Mouse (Mus musculus) midbrain, embryonic 11.5 days (tissue): ENCODE data around the gene Susd1. TPM values are rescaled to one million over a fixed set of nuclear protein-coding genes. Genes with fewer than 3 reads are reported as not detected.

ENCODE experiments used
- ATAC-seq: fragments of 200-750 bp; cut with Nextera tagmentation; 2 replicates; pipeline ENCODE4 v1.8.0; 2017; ENCODE audit warnings: moderate TSS enrichment, moderate library complexity; ENCODE audit not compliant: low FRiP score
- DNase-seq: peaks from one replicate; pipeline ENCODE4 v3.0.0; 2015; ENCODE audit warnings: low spot score; ENCODE audit errors: missing footprints
- H3K27ac ChIP-seq: fragments of 300-500 bp; sonication (generic); 2 replicates; pipeline ENCODE4 v1.5.1; 2014; ENCODE audit warnings: low read depth, low read length
- H3K27me3 ChIP-seq: fragments of 300-500 bp; sonication (generic); 2 replicates; pipeline ENCODE4 v1.6.1; 2014; ENCODE audit warnings: mild to moderate bottlenecking, low read length, moderate library complexity, mixed read lengths; ENCODE audit not compliant: control insufficient read depth, insufficient read depth
- H3K36me3 ChIP-seq: fragments of 300-500 bp; sonication (generic); 2 replicates; pipeline ENCODE4 v1.6.1; 2014; ENCODE audit warnings: mild to moderate bottlenecking, low read length, moderate library complexity, mixed read lengths; ENCODE audit not compliant: control insufficient read depth, insufficient read depth
- H3K4me1 ChIP-seq: fragments of 300-500 bp; sonication (generic); 2 replicates; pipeline ENCODE4 v1.6.1; 2014; ENCODE audit warnings: low read length; ENCODE audit not compliant: control insufficient read depth, insufficient read depth
- H3K4me2 ChIP-seq: fragments of 300-500 bp; sonication (generic); 2 replicates; pipeline ENCODE4 v1.6.1; 2014; ENCODE audit warnings: mild to moderate bottlenecking, moderate library complexity
- H3K4me3 ChIP-seq: fragments of 300-500 bp; sonication (generic); 2 replicates; pipeline ENCODE4 v1.5.1; 2014; ENCODE audit warnings: low read depth, low read length
- H3K9ac ChIP-seq: fragments of 300-500 bp; sonication (generic); 2 replicates; pipeline ENCODE4 v1.6.1; 2014; ENCODE audit warnings: low read length
- H3K9me3 ChIP-seq: fragments of 300-500 bp; sonication (generic); 2 replicates; pipeline ENCODE4 v1.6.1; 2016; ENCODE audit warnings: low read length; ENCODE audit not compliant: control insufficient read depth
- WGBS: fragments of 180-500 bp; shearing (Covaris S2); extraction: QIAGEN DNeasy Blood & Tissue Kit; methylation state at CpG from one replicate; pipeline ENCODE4 v1.1.7; 2014; 5-methylcytosine and 5-hydroxymethylcytosine counted together
- polyA plus RNA-seq: library from polyadenylated mRNA; unstranded; fragments of >200 nt; fragmentation: Nextera tagmentation; extraction: Ambion mirVana; gene quantifications from 2 replicates; pipeline ENCODE4 v1.2.1, GENCODE M21; 2014

The Susd1 gene
- polyA plus RNA-seq, 1 experiment from 2014 or later: 1.0 TPM

- 66% methylated on average over 4 of the region's 4 CpGs for WGBS
Measured at GRCm38 (mm10) chr4:59399343-59399742, 39.1 kb downstream of the Susd1 start.

DNA sequence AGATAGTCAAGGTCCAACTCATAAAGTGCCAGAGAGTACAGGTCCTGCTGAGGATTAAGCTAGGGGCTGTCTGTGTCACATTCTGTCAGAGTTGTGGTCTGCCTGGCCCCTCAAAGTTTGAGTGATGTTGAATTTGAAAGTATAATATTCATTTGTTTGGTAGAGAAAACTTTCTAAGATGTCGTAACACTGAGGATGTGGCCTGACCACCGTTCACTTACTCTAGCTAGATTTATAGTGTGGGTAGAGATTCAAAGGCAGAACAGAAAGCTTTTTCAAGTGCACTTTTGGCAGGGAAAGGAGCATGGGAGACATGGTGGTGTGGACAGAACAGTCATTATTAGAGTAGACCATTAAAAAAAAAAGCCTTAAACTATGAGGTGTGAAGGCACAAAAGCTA is 42.9 kb downstream of the Susd1 start:
- DNase-seq (no peak), ATAC-seq (no peak)
- no peaks in the 10 kb centered on the region for H3K27me3 ChIP-seq
- 96% methylated on average over 2 of the region's 2 CpGs for WGBS
- no peak overlapping the region for H3K4me3 ChIP-seq
- no peaks in the 10 kb centered on the region for H3K9me3 ChIP-seq
- H3K36me3 ChIP-seq: no peaks in the 10 kb centered on the region
- H3K4me1 ChIP-seq: no peaks in the 10 kb centered on the region
- no peak overlapping the region for H3K9ac ChIP-seq
- H3K4me2 ChIP-seq: no peak overlapping the region
- H3K27ac ChIP-seq: no peak overlapping the region

More at GRCm38 (mm10) chr4:59399343-59399742, 39.1 kb downstream of the Susd1 start:
- ATAC-seq (no peak), DNase-seq (no peak)
- Histone ChIP-seq H3K27ac (no peak overlapping the region), H3K36me3 (no peaks in the 10 kb centered on the region), H3K9ac (no peak overlapping the region), H3K4me1 (no peaks in the 10 kb centered on the region), H3K4me3 (no peak overlapping the region), H3K4me2 (no peak overlapping the region), H3K27me3 (no peaks in the 10 kb centered on the region), H3K9me3 (no peaks in the 10 kb centered on the region)

GRCm38 (mm10) chr4:59394155-59394554 is 44.3 kb downstream of the Susd1 start:
- Histone ChIP-seq H3K27ac (no peak overlapping the region), H3K27me3 (no peaks in the 10 kb centered on the region), H3K36me3 (no peaks in the 10 kb centered on the region), H3K4me3 (no peak overlapping the region), H3K9ac (no peak overlapping the region), H3K9me3 (no peaks in the 10 kb centered on the region), H3K4me1 (no peaks in the 10 kb centered on the region), H3K4me2 (no peak overlapping the region)
- ATAC-seq (no peak), DNase-seq (no peak)
- WGBS: 95% methylated on average over 2 of the region's 2 CpGs

GRCm38 (mm10) chr4:59388447-59389030 is 49.9 kb downstream of the Susd1 start:
- peak; percentile 67 for ATAC-seq
- Histone ChIP-seq H3K4me3 (no peak overlapping the region), H3K4me2 (peak overlapping the region; percentile 19; the same call in 1 of the 2 replicates)

GRCm38 (mm10) chr4:59387387-59388210 is 50.8 kb downstream of the Susd1 start:
- WGBS: 77% methylated on average over 13 of the region's 13 CpGs
- no peak for ATAC-seq
- H3K27me3 ChIP-seq: no peaks in the 10 kb centered on the region
- no peaks in the 10 kb centered on the region for H3K9me3 ChIP-seq
- H3K36me3 ChIP-seq: no peaks in the 10 kb centered on the region
- no peak for DNase-seq
- H3K9ac ChIP-seq: no peak overlapping the region
- H3K27ac ChIP-seq: no peak overlapping the region
- H3K4me3 ChIP-seq: no peak overlapping the region
- no peak overlapping the region for H3K4me2 ChIP-seq
- H3K4me1 ChIP-seq: peaks cover 6% of the 10 kb centered on the region

More at GRCm38 (mm10) chr4:59388447-59389030, 49.9 kb downstream of the Susd1 start:
- Histone ChIP-seq H3K9ac (peak overlapping the region; percentile 9; the same call in 1 of the 2 replicates), H3K9me3 (no peaks in the 10 kb centered on the region), H3K36me3 (no peaks in the 10 kb centered on the region), H3K27me3 (no peaks in the 10 kb centered on the region), H3K27ac (no peak overlapping the region), H3K4me1 (peaks cover 6% of the 10 kb centered on the region)
- WGBS: 37% methylated on average over 13 of the region's 13 CpGs
- DNase-seq: peak; percentile 88

DNA sequence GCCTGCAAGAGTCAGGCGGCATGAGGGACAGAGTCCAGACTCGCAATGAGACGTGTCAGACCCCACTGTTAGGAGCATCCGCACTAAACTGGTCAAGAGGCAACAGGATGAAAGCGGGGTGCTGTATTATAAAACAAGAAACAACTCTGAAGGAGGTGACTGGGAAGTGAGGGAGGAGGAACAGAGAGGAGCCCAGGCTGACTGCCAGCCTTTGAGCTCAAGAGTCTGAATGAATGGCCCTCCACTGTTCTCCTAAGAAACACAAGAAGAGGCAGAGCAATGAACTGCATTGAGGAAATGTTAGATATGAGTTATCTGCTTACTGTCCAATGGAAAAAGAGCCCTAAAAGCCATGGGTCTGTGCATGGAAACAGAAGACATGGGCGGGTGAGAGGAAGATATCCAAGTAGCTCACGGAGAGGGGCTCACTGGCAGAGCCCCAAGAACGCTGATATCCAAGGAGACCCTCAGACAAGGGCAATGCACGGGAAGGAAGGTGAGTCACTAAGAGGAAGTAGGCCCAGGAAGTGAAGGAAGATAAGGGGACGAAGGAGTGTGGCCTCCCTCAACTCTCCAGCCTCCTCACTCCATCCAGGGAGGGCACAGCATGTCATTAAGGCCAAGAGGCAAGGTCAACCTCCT is 53.1 kb downstream of the Susd1 start:
- no peak for ATAC-seq
- Histone ChIP-seq H3K4me2 (no peak overlapping the region), H3K4me1 (peaks cover 6% of the 10 kb centered on the region), H3K27ac (no peak overlapping the region), H3K27me3 (no peaks in the 10 kb centered on the region), H3K9me3 (no peaks in the 10 kb centered on the region), H3K9ac (no peak overlapping the region), H3K4me3 (no peak overlapping the region), H3K36me3 (no peaks in the 10 kb centered on the region)
- DNase-seq: no peak
- 89% methylated on average over 10 of the region's 10 CpGs for WGBS

- H3K4me1 ChIP-seq: peaks cover 5% of the 10 kb centered on the region
- DNase-seq (no peak), ATAC-seq (no peak)
- no peaks in the 10 kb centered on the region for H3K36me3 ChIP-seq
- no peak overlapping the region for H3K4me3 ChIP-seq
- WGBS: 85% methylated on average over 3 of the region's 3 CpGs
- no peaks in the 10 kb centered on the region for H3K27me3 ChIP-seq
- H3K27ac ChIP-seq: no peak overlapping the region
- no peak overlapping the region for H3K4me2 ChIP-seq
- H3K9ac ChIP-seq: no peak overlapping the region
- no peaks in the 10 kb centered on the region for H3K9me3 ChIP-seq
Measured at GRCm38 (mm10) chr4:59383791-59384190, 54.6 kb downstream of the Susd1 start.

GRCm38 (mm10) chr4:59382131-59382530 is 56.3 kb downstream of the Susd1 start:
- Histone ChIP-seq H3K9ac (peak overlapping the region; percentile 37), H3K27ac (no peak overlapping the region), H3K4me1 (no peaks in the 10 kb centered on the region), H3K36me3 (no peaks in the 10 kb centered on the region), H3K4me3 (no peak overlapping the region; the same call in 1 of the 2 replicates), H3K9me3 (no peaks in the 10 kb centered on the region), H3K27me3 (no peaks in the 10 kb centered on the region), H3K4me2 (peak overlapping the region; percentile 32)
- ATAC-seq: peak; percentile 79
- WGBS: 23% methylated on average over 12 of the region's 12 CpGs
- peak; percentile 89 for DNase-seq
